Mouse (Mus musculus) erythroblast, embryonic 14.5 days (primary cell): ENCODE data around the gene Ddi2.

ENCODE experiments used
- GATA1 ChIP-seq: IDR thresholded peaks from 2 replicates; pipeline ENCODE4 v1.6.1; 2012; ENCODE audit warnings: low read length, inconsistent platforms, mixed read lengths
- TAL1 ChIP-seq: IDR thresholded peaks from 3 replicates; pipeline ENCODE4 v1.6.1; 2012; ENCODE audit warnings: low read length, inconsistent platforms, mixed read lengths

DNA sequence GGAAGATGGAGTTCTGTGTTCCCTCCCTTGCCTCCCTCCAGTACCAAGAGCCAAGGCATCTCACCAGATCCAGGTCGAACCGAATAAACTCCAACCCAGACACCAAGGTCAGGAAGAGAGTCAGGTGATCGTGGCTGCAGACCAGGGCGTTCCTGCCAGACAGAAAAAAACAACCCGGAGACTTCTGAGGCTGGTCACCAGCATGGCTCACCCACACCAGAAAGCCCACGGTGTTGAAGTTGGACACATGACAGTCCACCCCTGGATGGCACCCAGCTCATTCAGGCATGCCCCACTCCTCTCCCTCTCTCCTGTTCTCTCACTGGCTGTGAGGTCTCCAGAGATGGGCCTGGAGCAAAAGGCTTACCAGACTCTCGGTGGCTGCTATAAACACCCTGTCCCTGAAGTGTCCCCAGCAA is 81.9 kb downstream of the Ddi2 start:
- TF ChIP-seq TAL1 (no peak), GATA1 (no peak)
